Comparison of ENCODE assay signal across 11 mouse cellular contexts in the genomic region with DNA sequence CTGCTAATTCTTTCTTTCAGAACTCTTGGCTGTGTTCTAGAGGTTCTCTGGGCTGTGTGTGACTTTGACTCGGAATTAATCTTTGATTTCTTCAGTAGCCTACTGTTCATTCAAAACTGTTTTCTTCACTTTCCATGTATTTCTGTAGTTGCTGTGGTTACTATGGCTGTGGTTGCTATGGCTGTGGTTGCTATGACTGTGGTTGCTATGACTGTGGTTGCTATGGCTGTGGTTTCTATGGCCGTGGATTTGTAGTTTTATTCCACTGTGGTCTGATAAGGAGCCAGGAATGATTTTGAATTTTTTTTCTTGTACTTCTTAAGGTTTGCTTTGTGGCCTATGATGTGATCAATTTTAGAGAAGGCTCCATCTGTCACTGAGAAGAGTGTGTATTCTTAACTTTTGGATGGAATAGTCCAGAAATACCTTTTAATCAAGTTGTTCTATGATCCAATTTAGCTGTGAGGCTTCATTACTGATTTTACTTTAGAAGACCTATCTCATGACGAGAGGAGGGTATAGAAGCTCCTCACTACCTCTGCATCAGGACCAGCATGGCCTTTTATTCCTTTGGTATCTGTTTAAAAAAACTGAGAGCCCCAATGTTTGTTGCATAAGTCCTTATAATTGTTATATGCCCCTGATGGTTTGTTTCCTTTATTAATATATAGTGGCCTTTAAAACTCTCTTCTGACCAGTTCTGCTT. TPM values are rescaled to one million over a fixed set of nuclear protein-coding genes. Genes with fewer than 3 reads are reported as not detected.
A peak's percentile ranks its signal among the peaks of the same experiment; 100 is the strongest.
DNase-seq lines count a peak whose midpoint lies in the region; ATAC-seq and TF ChIP-seq lines count a peak whose summit lies in the region.
"Had no signal": no experiment of that assay in that cellular context is flagged by ENCODE, and none has a peak within 500 bp of the region (broad histone marks: within the 10 kb centered on the region; RNA-seq: fewer than 3 reads in every experiment).

No protein-coding gene starts in this region.

- 23% methylated on average over 3 of the region's 3 CpGs for WGBS in forebrain, embryonic 15.5 days
- 50% methylated on average over 3 of the region's 3 CpGs for WGBS in neural tube, embryonic 11.5 days
- 35% methylated on average over 3 of the region's 3 CpGs for whole genome bisulfite sequencing in lung, postnatal 0 days

- H3K4me3 ChIP-seq in forebrain, embryonic 15.5 days: no peak overlapping the region
- H3K4me3 ChIP-seq in neural tube, embryonic 11.5 days (ENCODE audit: low read depth, low read length): no peak overlapping the region
- H3K4me3 ChIP-seq in lung, postnatal 0 days (ENCODE audit: low read depth, low read length): no peak overlapping the region
- H3K4me3 ChIP-seq: embryonic facial prominence, embryonic 15.5 days had no signal

- H3K9ac ChIP-seq in forebrain, embryonic 15.5 days (replicated peaks): no peak overlapping the region
- H3K9ac ChIP-seq in neural tube, embryonic 11.5 days (ENCODE audit: low read length): no peak overlapping the region
- H3K9ac ChIP-seq in lung, postnatal 0 days (replicated peaks; ENCODE audit: low read depth): no peak overlapping the region
- H3K9ac ChIP-seq: embryonic facial prominence, embryonic 15.5 days had no signal

- peak; percentile 84 for DNase-seq in layer of hippocampus, adult 9-11 months
- peak; percentile 42 for DNase-seq in neural tube, embryonic 11.5 days (ENCODE audit: low spot score)
- DNase-seq in thymus, adult 18-20 months: no peak
- DNase-seq in lung, postnatal 0 days (ENCODE audit: low spot score): no peak
- DNase-seq in kidney, adult 8-10 months: no peak
- DNase-seq: kidney, adult 2 months had no signal

- TF ChIP-seq CTCF in lung, postnatal 0 days (IDR thresholded peaks at IDR 0.05): no peak

- peak; percentile 89 for ATAC-seq in common myeloid progenitor, adult 5-6 weeks (replicated peaks; ENCODE audit: low read depth, poor library complexity, severe bottlenecking)
- ATAC-seq in forebrain, embryonic 15.5 days (replicated peaks): peak; percentile 98
- peak; percentile 68 for ATAC-seq in neural tube, embryonic 11.5 days (ENCODE audit: insufficient read depth, low FRiP score, low TSS enrichment)
- ATAC-seq in lung, postnatal 0 days: no peak
- ATAC-seq in inflammation-experienced regulatory T-cells, adult 6 months: no peak

- peak overlapping the region; percentile 68 for H3K27ac ChIP-seq in forebrain, embryonic 15.5 days (replicated peaks)
- H3K27ac ChIP-seq in neural tube, embryonic 11.5 days (ENCODE audit: low read depth, low read length): no peak overlapping the region
- H3K27ac ChIP-seq in lung, postnatal 0 days (ENCODE audit: low read length): no peak overlapping the region
- H3K27ac ChIP-seq: embryonic facial prominence, embryonic 15.5 days; macrophage had no signal

- no peaks in the 10 kb centered on the region for H3K36me3 ChIP-seq in forebrain, embryonic 15.5 days
- no peaks in the 10 kb centered on the region for H3K36me3 ChIP-seq in neural tube, embryonic 11.5 days (ENCODE audit: control insufficient read depth, insufficient read depth, low read length)
- no peaks in the 10 kb centered on the region for H3K36me3 ChIP-seq in lung, postnatal 0 days (ENCODE audit: insufficient read depth, low read length)
- H3K36me3 ChIP-seq: embryonic facial prominence, embryonic 15.5 days had no signal

- no peaks in the 10 kb centered on the region for H3K9me3 ChIP-seq in forebrain, embryonic 15.5 days
- no peaks in the 10 kb centered on the region for H3K9me3 ChIP-seq in neural tube, embryonic 11.5 days (ENCODE audit: control insufficient read depth, low read length)
- no peaks in the 10 kb centered on the region for H3K9me3 ChIP-seq in lung, postnatal 0 days (ENCODE audit: low read length)
- H3K9me3 ChIP-seq: embryonic facial prominence, embryonic 15.5 days had no signal

- H3K27me3 ChIP-seq in forebrain, embryonic 15.5 days: no peaks in the 10 kb centered on the region
- no peaks in the 10 kb centered on the region for H3K27me3 ChIP-seq in neural tube, embryonic 11.5 days (ENCODE audit: control insufficient read depth, insufficient read depth, low read length)
- H3K27me3 ChIP-seq in lung, postnatal 0 days (replicated peaks; ENCODE audit: insufficient read depth, low read length): no peaks in the 10 kb centered on the region
- H3K27me3 ChIP-seq: embryonic facial prominence, embryonic 15.5 days had no signal

- peaks cover 10% of the 10 kb centered on the region for H3K4me1 ChIP-seq in forebrain, embryonic 15.5 days
- H3K4me1 ChIP-seq in neural tube, embryonic 11.5 days (ENCODE audit: control insufficient read depth, insufficient read depth, low read length): no peaks in the 10 kb centered on the region
- no peaks in the 10 kb centered on the region for H3K4me1 ChIP-seq in lung, postnatal 0 days (ENCODE audit: insufficient read depth, low read depth, low read length)
- H3K4me1 ChIP-seq: embryonic facial prominence, embryonic 15.5 days had no signal

- no peak overlapping the region for H3K4me2 ChIP-seq in forebrain, embryonic 15.5 days (replicated peaks)
- no peak overlapping the region for H3K4me2 ChIP-seq in neural tube, embryonic 11.5 days (ENCODE audit: low read depth)
- no peak overlapping the region for H3K4me2 ChIP-seq in lung, postnatal 0 days (replicated peaks; ENCODE audit: low read depth, low read length)
- H3K4me2 ChIP-seq: embryonic facial prominence, embryonic 15.5 days had no signal

- TF ChIP-seq EP300 in lung, postnatal 0 days (IDR thresholded peaks at IDR 0.05): no peak

RNA-seq across cellular contexts. Expression of gene Dhrs2, which starts 16.6 kb away (rescaled TPM):
- not detected in 2 replicates for total RNA-seq in common myeloid progenitor, adult 5-6 weeks (2017)
- 0.53 TPM in 1 of 2 replicates, not detected in the other for polyA plus RNA-seq in forebrain, embryonic 15.5 days (2015; fragmentation: Nextera tagmentation; extraction: Ambion mirVana)
- not detected in 2 replicates for polyA plus RNA-seq in neural tube, embryonic 11.5 days (2014; fragmentation: Nextera tagmentation; extraction: Ambion mirVana)
- polyA plus RNA-seq in lung, postnatal 0 days (2015; fragmentation: Nextera tagmentation; extraction: Ambion mirVana): 0.23 TPM in 1 of 2 replicates, not detected in the other
- polyA plus RNA-seq in inflammation-experienced regulatory T-cells, adult 6 months (2017; shearing (Covaris generic)): not detected
- polyA plus RNA-seq: kidney, adult 2 months; macrophage had no signal

Comparison
In these comparisons a context has a peak if more than half of its experiments do, and no peak if none do; other contexts are left out.
1. ATAC-seq: peak in common myeloid progenitor, adult 5-6 weeks (single experiment), forebrain, embryonic 15.5 days (single experiment) and neural tube, embryonic 11.5 days (single experiment); none in lung, postnatal 0 days (single experiment) and inflammation-experienced regulatory T-cells, adult 6 months (single experiment).
2. DNase-seq: peak in layer of hippocampus, adult 9-11 months (single experiment) and neural tube, embryonic 11.5 days (single experiment); none in thymus, adult 18-20 months (0 of 2), lung, postnatal 0 days (single experiment) and kidney, adult 8-10 months (0 of 2).